Mouse (Mus musculus) midbrain, embryonic 11.5 days (tissue): Measurements from ENCODE around the gene Gkap1. TPM values are rescaled to one million over a fixed set of nuclear protein-coding genes. Genes with fewer than 3 reads are reported as not detected.

ENCODE experiments used
- ATAC-seq: fragments of 200-750 bp; cut with Nextera tagmentation; 2 replicates; pipeline ENCODE4 v1.8.0; 2017; ENCODE audit warnings: moderate TSS enrichment, moderate library complexity; ENCODE audit not compliant: low FRiP score
- DNase-seq: peaks from one replicate; pipeline ENCODE4 v3.0.0; 2015; ENCODE audit warnings: low spot score; ENCODE audit errors: missing footprints
- H3K27ac ChIP-seq: fragments of 300-500 bp; sonication (generic); 2 replicates; pipeline ENCODE4 v1.5.1; 2014; ENCODE audit warnings: low read depth, low read length
- H3K27me3 ChIP-seq: fragments of 300-500 bp; sonication (generic); 2 replicates; pipeline ENCODE4 v1.6.1; 2014; ENCODE audit warnings: mild to moderate bottlenecking, low read length, moderate library complexity, mixed read lengths; ENCODE audit not compliant: control insufficient read depth, insufficient read depth
- H3K36me3 ChIP-seq: fragments of 300-500 bp; sonication (generic); 2 replicates; pipeline ENCODE4 v1.6.1; 2014; ENCODE audit warnings: mild to moderate bottlenecking, low read length, moderate library complexity, mixed read lengths; ENCODE audit not compliant: control insufficient read depth, insufficient read depth
- H3K4me1 ChIP-seq: fragments of 300-500 bp; sonication (generic); 2 replicates; pipeline ENCODE4 v1.6.1; 2014; ENCODE audit warnings: low read length; ENCODE audit not compliant: control insufficient read depth, insufficient read depth
- H3K4me2 ChIP-seq: fragments of 300-500 bp; sonication (generic); 2 replicates; pipeline ENCODE4 v1.6.1; 2014; ENCODE audit warnings: mild to moderate bottlenecking, moderate library complexity
- H3K4me3 ChIP-seq: fragments of 300-500 bp; sonication (generic); 2 replicates; pipeline ENCODE4 v1.5.1; 2014; ENCODE audit warnings: low read depth, low read length
- H3K9ac ChIP-seq: fragments of 300-500 bp; sonication (generic); 2 replicates; pipeline ENCODE4 v1.6.1; 2014; ENCODE audit warnings: low read length
- H3K9me3 ChIP-seq: fragments of 300-500 bp; sonication (generic); 2 replicates; pipeline ENCODE4 v1.6.1; 2016; ENCODE audit warnings: low read length; ENCODE audit not compliant: control insufficient read depth
- WGBS: fragments of 180-500 bp; shearing (Covaris S2); extraction: QIAGEN DNeasy Blood & Tissue Kit; methylation state at CpG from one replicate; pipeline ENCODE4 v1.1.7; 2014; 5-methylcytosine and 5-hydroxymethylcytosine counted together
- polyA plus RNA-seq: library from polyadenylated mRNA; unstranded; fragments of >200 nt; fragmentation: Nextera tagmentation; extraction: Ambion mirVana; gene quantifications from 2 replicates; pipeline ENCODE4 v1.2.1, GENCODE M21; 2014

The Gkap1 gene
- polyA plus RNA-seq, 1 experiment from 2014 or later = 45.5 TPM

DNA sequence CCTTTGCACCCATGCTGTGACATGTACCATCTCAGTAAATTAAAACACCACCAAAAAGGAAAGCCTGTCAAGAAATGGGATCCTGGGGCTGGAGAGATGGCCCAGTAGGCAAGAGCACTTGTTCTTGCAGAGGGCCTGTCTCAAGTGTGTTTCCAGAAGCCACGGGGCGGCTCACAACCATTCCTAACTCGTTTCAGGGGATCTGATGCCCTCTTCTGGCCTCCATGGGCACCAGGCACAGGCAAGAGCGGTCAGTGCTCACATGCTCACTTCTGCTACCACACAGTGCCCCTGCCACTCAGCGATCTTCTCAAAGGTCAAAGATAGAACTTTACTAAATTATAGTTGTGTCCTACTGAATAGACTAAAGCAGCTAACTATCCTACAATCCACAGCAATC lies 42.9 kb downstream of the Gkap1 start:
- H3K4me2 ChIP-seq = no peak overlapping the region
- H3K9me3 ChIP-seq = no peaks in the 10 kb centered on the region
- H3K27ac ChIP-seq = no peak overlapping the region
- 46% methylated on average over 5 of the region's 5 CpGs for WGBS
- no peak for ATAC-seq
- DNase-seq = no peak
- no peaks in the 10 kb centered on the region for H3K27me3 ChIP-seq
- H3K4me1 ChIP-seq = no peaks in the 10 kb centered on the region
- H3K36me3 ChIP-seq = no peaks in the 10 kb centered on the region
- no peak overlapping the region for H3K9ac ChIP-seq
- H3K4me3 ChIP-seq = no peak overlapping the region

DNA sequence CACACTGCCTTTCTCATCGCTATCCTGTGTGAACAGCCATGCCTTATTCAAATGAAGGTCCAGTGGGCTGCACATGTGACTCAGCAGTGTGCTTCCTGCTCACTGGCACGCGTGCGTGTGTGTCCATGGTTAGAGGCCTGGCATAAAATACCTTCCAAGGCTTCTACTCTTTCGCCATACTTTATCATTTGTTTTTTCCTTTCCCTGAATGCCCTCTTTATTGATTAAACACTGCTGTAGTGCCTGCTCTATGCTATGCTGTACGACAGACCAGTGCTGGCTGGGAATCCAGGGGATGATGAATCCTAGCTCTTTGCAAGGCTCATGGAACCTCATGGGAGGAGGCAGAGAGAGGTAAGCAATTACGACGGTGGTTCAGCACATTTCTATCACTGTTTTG lies 43.4 kb downstream of the Gkap1 start:
- no peaks in the 10 kb centered on the region for H3K27me3 ChIP-seq
- DNase-seq (no peak), ATAC-seq (no peak)
- no peaks in the 10 kb centered on the region; the same call in 1 of the 2 replicates for H3K9me3 ChIP-seq
- no peak overlapping the region for H3K4me3 ChIP-seq
- no peaks in the 10 kb centered on the region for H3K4me1 ChIP-seq
- no peak overlapping the region for H3K9ac ChIP-seq
- 91% methylated on average over 8 of the region's 8 CpGs for WGBS
- no peak overlapping the region for H3K4me2 ChIP-seq
- no peaks in the 10 kb centered on the region for H3K36me3 ChIP-seq
- H3K27ac ChIP-seq = no peak overlapping the region

DNA sequence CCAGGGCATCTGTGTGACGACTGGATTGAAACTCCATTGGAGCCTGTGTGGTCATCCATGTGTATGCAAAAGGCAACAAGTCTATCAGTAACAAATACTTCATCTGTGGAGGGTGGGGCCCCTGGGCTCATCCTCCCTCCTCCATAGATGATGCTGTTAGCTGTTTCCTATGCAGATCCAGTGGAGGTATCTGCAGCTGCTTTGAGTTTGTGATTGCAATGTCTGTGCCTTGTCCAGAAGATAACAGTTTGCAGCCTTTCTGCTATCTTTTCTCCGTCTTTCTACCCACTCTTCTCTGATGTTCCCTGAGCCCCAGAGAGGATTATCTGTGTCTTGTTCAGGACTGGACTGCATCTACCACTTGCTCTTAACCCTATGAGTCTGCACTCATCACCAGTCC lies 46.9 kb downstream of the Gkap1 start:
- no peaks in the 10 kb centered on the region for H3K36me3 ChIP-seq
- no peak overlapping the region for H3K27ac ChIP-seq
- no peak overlapping the region for H3K9ac ChIP-seq
- H3K27me3 ChIP-seq = no peaks in the 10 kb centered on the region
- H3K9me3 ChIP-seq = no peaks in the 10 kb centered on the region; the same call in 1 of the 2 replicates
- H3K4me2 ChIP-seq = no peak overlapping the region
- DNase-seq (no peak), ATAC-seq (no peak)
- WGBS = 85% methylated on average over 2 of the region's 2 CpGs
- H3K4me1 ChIP-seq = no peaks in the 10 kb centered on the region
- no peak overlapping the region for H3K4me3 ChIP-seq

DNA sequence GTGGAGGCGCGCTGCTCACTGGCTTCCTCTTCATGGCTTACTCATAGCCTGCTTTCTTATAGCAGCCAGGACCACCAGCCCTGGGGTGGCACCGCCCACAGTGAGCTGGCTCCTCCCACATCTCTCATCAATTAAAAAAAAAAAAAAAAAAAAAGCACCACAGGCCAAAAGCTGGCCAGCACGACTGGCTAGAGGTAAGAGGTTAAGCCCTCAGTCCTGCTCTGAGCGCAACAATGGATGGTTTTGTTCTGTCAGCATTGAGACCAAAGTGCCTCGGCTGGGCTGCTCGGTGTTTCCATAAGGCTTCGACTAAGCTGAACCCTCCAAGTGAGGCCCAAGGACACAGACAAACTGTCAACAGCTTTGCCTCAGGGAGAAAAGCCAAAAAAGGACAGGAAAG lies 49.8 kb downstream of the Gkap1 start:
- ATAC-seq = no peak
- 53% methylated on average over 8 of the region's 8 CpGs for WGBS

DNA sequence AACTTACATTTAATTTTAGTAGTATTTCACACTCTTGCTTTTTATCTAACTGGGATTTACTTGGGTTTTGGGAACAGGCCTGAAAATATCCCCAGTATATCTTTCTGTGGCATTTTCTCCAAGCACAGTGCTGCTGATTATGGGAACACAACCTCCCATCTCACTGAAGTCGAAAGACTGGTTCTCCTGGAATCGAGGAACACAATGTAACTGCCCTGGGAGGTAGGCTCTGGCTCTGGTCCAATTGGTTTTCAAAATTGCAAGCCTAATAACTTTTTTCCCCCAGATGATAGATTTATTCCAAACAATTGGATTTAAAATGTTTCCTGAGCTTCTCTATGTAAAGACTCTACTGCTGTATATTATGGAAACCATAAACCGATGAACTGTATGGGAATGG lies 55.3 kb downstream of the Gkap1 start:
- H3K4me2 ChIP-seq = no peak overlapping the region
- DNase-seq = no peak
- H3K9me3 ChIP-seq = no peaks in the 10 kb centered on the region
- WGBS = 90% methylated on average over 3 of the region's 3 CpGs
- H3K4me3 ChIP-seq = no peak overlapping the region
- no peak for ATAC-seq
- no peaks in the 10 kb centered on the region for H3K27me3 ChIP-seq
- no peak overlapping the region for H3K9ac ChIP-seq
- H3K4me1 ChIP-seq = peaks cover 6% of the 10 kb centered on the region
- no peaks in the 10 kb centered on the region for H3K36me3 ChIP-seq
- H3K27ac ChIP-seq = no peak overlapping the region

More for the DNA sequence above, 49.8 kb downstream of the Gkap1 start:
- no peak for DNase-seq
- Histone ChIP-seq H3K36me3 (no peaks in the 10 kb centered on the region), H3K4me2 (no peak overlapping the region), H3K27me3 (no peaks in the 10 kb centered on the region), H3K27ac (no peak overlapping the region), H3K9me3 (no peaks in the 10 kb centered on the region; the same call in 1 of the 2 replicates), H3K4me3 (no peak overlapping the region), H3K4me1 (no peaks in the 10 kb centered on the region), H3K9ac (no peak overlapping the region)

DNA sequence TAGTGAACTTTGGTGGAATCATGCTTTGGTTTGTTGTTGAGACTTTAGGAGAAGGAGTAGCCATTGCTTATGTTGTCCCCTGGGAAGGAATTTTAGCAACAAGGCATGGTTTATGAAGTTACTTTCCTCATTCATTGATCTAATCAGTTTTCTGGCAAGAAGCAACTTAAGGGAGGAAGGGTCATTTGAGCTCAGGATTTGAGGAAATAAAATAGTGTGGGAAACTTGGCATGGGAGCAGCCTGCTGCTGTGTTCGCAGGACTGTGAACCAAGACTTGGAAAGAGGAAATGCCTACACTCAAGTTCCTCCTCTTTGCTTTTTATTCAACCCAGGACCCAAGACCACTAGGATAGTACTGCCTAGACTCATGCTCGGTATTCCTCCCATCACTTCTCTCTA lies 58.0 kb downstream of the Gkap1 start:
- Histone ChIP-seq H3K27ac (no peak overlapping the region), H3K4me2 (no peak overlapping the region), H3K4me3 (no peak overlapping the region), H3K9ac (no peak overlapping the region), H3K36me3 (no peaks in the 10 kb centered on the region), H3K4me1 (peaks cover 18% of the 10 kb centered on the region), H3K9me3 (no peaks in the 10 kb centered on the region), H3K27me3 (no peaks in the 10 kb centered on the region)
- 87% methylated on average over 2 of the region's 2 CpGs for WGBS
- DNase-seq = no peak
- ATAC-seq = no peak

DNA sequence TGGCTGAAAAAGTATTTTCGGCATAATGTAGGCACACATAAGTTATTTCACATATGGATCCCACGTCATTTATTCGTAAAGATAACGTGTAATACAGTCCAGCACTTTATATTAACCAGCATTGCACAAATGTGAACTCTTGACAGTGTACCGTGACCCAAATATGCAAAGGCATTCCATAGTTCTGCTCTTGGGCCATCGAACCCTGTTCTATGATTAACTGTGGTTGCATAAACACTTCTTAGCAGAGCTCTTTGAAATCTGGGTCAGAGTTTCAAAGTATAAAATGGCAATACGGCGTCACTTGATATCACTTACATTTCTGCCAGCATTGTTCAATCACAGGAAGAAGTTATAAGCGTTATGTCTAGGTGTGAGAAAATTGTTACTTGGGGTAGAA lies 59.1 kb downstream of the Gkap1 start:
- peaks cover 18% of the 10 kb centered on the region for H3K4me1 ChIP-seq
- DNase-seq (no peak), ATAC-seq (no peak)
- H3K4me3 ChIP-seq = 0 out of 2 replicates have a peak overlapping the region, but pooled peaks have one; percentile 84
- H3K36me3 ChIP-seq = no peaks in the 10 kb centered on the region
- peak overlapping the region; percentile 92 for H3K9ac ChIP-seq
- H3K4me2 ChIP-seq = peak overlapping the region; percentile 63
- no peaks in the 10 kb centered on the region for H3K9me3 ChIP-seq
- no peaks in the 10 kb centered on the region for H3K27me3 ChIP-seq
- H3K27ac ChIP-seq = no peak overlapping the region
- WGBS = 92% methylated on average over 9 of the region's 9 CpGs

DNA sequence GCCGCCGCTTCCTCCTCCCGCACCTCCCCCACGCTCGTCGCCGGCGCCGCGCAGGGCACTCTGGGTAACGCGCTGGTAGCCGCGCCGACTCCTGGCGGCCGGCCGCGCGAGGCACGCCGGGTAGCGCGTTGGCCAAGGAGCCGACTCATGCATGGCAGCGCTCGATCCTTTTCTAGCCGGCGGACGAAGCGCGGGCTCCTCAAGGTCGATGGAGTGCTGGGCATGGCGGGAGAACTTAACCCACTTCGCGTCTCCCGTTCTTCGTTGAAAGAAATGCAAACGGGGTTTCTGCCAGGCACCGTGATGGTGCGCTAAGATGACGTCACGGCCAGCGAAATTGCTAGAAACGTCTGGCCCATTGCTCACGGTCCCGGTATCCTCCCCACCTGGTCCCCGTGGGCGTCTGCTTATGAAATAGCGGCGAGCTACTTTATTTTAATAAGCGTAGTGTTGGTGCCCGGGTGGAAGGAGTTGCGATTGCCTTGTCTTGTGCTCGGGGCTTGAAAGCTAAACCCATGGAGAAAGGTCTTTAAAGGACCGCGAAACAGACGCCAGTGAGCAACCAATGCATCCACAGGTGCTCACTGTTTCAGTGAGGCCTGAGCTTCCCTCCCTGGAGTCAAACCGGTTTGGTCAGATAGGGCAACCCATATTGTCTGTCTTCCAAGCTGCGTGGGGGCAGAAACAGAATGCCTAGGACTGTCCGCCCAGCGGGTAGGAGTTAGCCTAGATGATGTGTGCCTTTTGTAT lies 59.7 kb downstream of the Gkap1 start, which contains the start of gene Ubqln1:
Gene Ubqln1, minus strand, starts transcription at position 62 of the 750 bp plus-strand sequence.
- WGBS = 3% methylated on average over 62 of the region's 62 CpGs
- Histone ChIP-seq H3K9ac (peak within 1 kb of the TSS; percentile 92), H3K4me2 (peak within 1 kb of the TSS; percentile 63), H3K4me1 (peaks cover 18% of the 10 kb centered on the region), H3K4me3 (peak within 1 kb of the TSS; percentile 84), H3K27me3 (no peaks in the 10 kb centered on the region), H3K9me3 (no peaks in the 10 kb centered on the region), H3K36me3 (no peaks in the 10 kb centered on the region), H3K27ac (peak within 1 kb of the TSS; percentile 57)
- DNase-seq (peak; percentile 99), ATAC-seq (peak; percentile 94)

DNA sequence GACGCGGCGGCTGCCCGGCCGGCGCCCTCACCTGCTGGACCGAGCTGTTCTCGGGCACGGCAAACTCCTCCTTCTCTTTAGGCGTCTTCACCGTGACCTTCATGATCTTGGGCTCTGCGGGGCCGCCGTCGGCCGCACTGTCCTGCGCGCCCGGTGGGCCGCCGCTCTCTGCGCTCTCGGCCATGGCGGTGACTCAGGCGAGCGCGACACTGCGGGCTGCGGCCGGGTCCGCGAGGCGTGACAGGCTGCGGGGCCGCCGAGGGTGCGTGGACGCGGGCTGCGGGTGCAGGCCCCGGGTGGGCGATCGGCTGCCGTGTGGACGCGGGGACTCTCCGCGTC lies 60.3 kb downstream of the Gkap1 start:
- Histone ChIP-seq H3K4me1 (peaks cover 18% of the 10 kb centered on the region), H3K4me2 (peak overlapping the region; percentile 63), H3K27ac (peak overlapping the region; percentile 57), H3K36me3 (no peaks in the 10 kb centered on the region), H3K9ac (peak overlapping the region; percentile 92), H3K27me3 (no peaks in the 10 kb centered on the region), H3K4me3 (peak overlapping the region; percentile 84), H3K9me3 (no peaks in the 10 kb centered on the region)
- ATAC-seq = peak; percentile 87
- under 1% methylated on average over 45 of the region's 48 CpGs for WGBS
- no peak for DNase-seq
